Mouse (Mus musculus) bone marrow, adult 2 months (tissue): Measurements from ENCODE around the gene Rab27a.

Experiments used
- CTCF ChIP-seq: fragments of 200-500 bp; IDR thresholded peaks from 2 replicates; pipeline ENCODE4 v1.5.1; 2011; ENCODE audit warnings: low read length, control low read depth; ENCODE audit not compliant: control insufficient read depth, insufficient read depth
- POLR2A ChIP-seq: fragments of 200-500 bp; IDR thresholded peaks from 2 replicates; pipeline ENCODE4 v1.6.1; 2011; ENCODE audit warnings: low read depth, mild to moderate bottlenecking, control low read depth, low read length, borderline replicate concordance; ENCODE audit not compliant: control insufficient read depth

GRCm38 (mm10) chr9:73068230-73068679 is 23.6 kb downstream of the Rab27a start:
- TF ChIP-seq CTCF = no peak
- TF ChIP-seq POLR2A = no peak
